ENCODE assay signal across 19 mouse cellular contexts in the genomic region with DNA sequence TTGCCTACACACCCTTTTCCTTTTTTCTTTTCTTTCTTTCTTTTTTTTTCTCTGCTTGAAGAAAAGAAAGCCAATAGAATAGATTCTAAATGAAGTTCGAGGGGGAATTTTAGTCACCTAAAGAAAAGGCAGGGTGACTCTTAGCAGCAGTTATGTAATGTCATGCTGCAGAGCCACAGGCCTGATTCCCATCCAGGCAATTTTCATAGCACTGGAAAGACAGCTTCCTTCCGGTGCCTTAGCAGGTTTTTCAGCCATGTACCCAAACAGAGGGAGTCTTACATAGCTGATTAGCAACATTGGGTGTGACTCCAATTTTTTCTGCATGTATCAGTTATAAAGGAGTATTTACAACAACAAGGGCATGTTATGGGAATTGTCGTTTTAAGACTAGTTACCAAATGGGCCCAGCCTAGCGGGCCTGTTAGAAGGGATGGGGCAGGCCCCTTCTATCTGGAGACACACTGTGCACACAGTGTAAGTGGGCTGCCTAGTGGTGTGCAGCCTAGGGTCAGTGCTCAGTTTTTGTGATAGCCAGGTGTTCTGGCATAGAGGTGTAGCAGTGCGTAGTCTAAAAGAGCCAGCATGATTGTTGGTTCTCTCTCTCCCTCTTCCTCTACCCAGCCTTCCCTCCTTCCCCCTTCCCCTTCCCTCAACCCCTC. TPM values are rescaled to one million over a fixed set of nuclear protein-coding genes. Genes with fewer than 3 reads are reported as not detected.
DNase-seq lines count a peak whose midpoint lies in the region; ATAC-seq and TF ChIP-seq lines count a peak whose summit lies in the region.
"Had no signal": no experiment of that assay in that cellular context is flagged by ENCODE, and none has a peak within 500 bp of the region (broad histone marks: within the 10 kb centered on the region; RNA-seq: fewer than 3 reads in every experiment).

No protein-coding gene starts in this region.

- H3K9me3 ChIP-seq in hindbrain, embryonic 13.5 days, result no peaks in the 10 kb centered on the region
- no peaks in the 10 kb centered on the region for H3K9me3 ChIP-seq in hindbrain, embryonic 14.5 days (ENCODE audit: control insufficient read depth, low read length)
- no peaks in the 10 kb centered on the region for H3K9me3 ChIP-seq in limb, embryonic 15.5 days
- no peaks in the 10 kb centered on the region for H3K9me3 ChIP-seq in limb, embryonic 10.5 days (replicated peaks)
- H3K9me3 ChIP-seq: G1E; liver, embryonic 13.5 days; midbrain, embryonic 13.5 days had no signal

- WGBS in hindbrain, embryonic 13.5 days, result 88% methylated on average over 5 of the region's 5 CpGs
- WGBS in hindbrain, embryonic 14.5 days, result 94% methylated on average over 5 of the region's 5 CpGs
- WGBS in limb, embryonic 15.5 days, result 77% methylated on average over 5 of the region's 5 CpGs
- WGBS in limb, embryonic 10.5 days, result 89% methylated on average over 5 of the region's 5 CpGs

- peak; percentile 56 for ATAC-seq in frontal cortex, adult (ENCODE audit: low TSS enrichment)
- ATAC-seq in hindbrain, embryonic 13.5 days (ENCODE audit: low FRiP score), result no peak
- no peak for ATAC-seq in hindbrain, embryonic 14.5 days (ENCODE audit: low FRiP score)
- ATAC-seq in limb, embryonic 15.5 days (ENCODE audit: insufficient number of reproducible peaks, low FRiP score, low TSS enrichment, low read depth), result no peak
- ATAC-seq in monocyte, adult 5-6 weeks (replicated peaks; ENCODE audit: insufficient number of reproducible peaks, low FRiP score, low TSS enrichment, poor library complexity, severe bottlenecking), result no peak
- ATAC-seq: CD4-positive, CD25-positive, alpha-beta regulatory T cell, adult 4 months; inflammation-experienced regulatory T-cells, adult 6 months; midbrain, embryonic 13.5 days had no signal

- no peak for TF ChIP-seq POLR2A in cortical plate, adult 2 months (IDR thresholded peaks at IDR 0.05; ENCODE audit: extremely low read depth, insufficient read depth, low read length)

- no peak overlapping the region for H3K27ac ChIP-seq in hindbrain, embryonic 13.5 days
- H3K27ac ChIP-seq in hindbrain, embryonic 14.5 days, result no peak overlapping the region
- H3K27ac ChIP-seq in limb, embryonic 15.5 days, result 0 out of 2 replicates have a peak overlapping the region, but pooled peaks have one; percentile 33
- H3K27ac ChIP-seq in limb, embryonic 10.5 days, result no peak overlapping the region
- peak overlapping the region; percentile 69 for H3K27ac ChIP-seq in cortical plate, adult 2 months (ENCODE audit: insufficient read depth, low read length)
- H3K27ac ChIP-seq: midbrain, embryonic 13.5 days; stomach, postnatal 0 days had no signal

- H3K9ac ChIP-seq in hindbrain, embryonic 13.5 days, result peak overlapping the region; percentile 24; the same call in 1 of the 2 replicates
- H3K9ac ChIP-seq in hindbrain, embryonic 14.5 days, result no peak overlapping the region
- no peak overlapping the region for H3K9ac ChIP-seq in limb, embryonic 15.5 days
- H3K9ac ChIP-seq: liver, embryonic 13.5 days; midbrain, embryonic 13.5 days had no signal

- peaks cover 6% of the 10 kb centered on the region for H3K36me3 ChIP-seq in hindbrain, embryonic 13.5 days
- peaks cover 6% of the 10 kb centered on the region for H3K36me3 ChIP-seq in hindbrain, embryonic 14.5 days (replicated peaks; ENCODE audit: control insufficient read depth, insufficient read depth)
- 0 out of 2 replicates have a peak, but pooled peaks cover 7% of the 10 kb centered on the region for H3K36me3 ChIP-seq in limb, embryonic 15.5 days
- H3K36me3 ChIP-seq in limb, embryonic 10.5 days, result peaks cover 24% of the 10 kb centered on the region

- DNase-seq in frontal cortex, postnatal 25 days (ENCODE audit: low spot score in 2 of 2), result no peak
- no peak for DNase-seq in hindbrain, embryonic 14.5 days (ENCODE audit: low spot score)
- no peak for DNase-seq in limb, embryonic 10.5 days (ENCODE audit: low spot score)
- DNase-seq: cerebellum, adult 11 months; cerebellum, postnatal 14 days; heart, postnatal 10 days; layer of hippocampus, postnatal 36 days; liver, embryonic 13.5 days; thymus, postnatal 25 days had no signal

- no peak overlapping the region for H3K4me3 ChIP-seq in hindbrain, embryonic 13.5 days
- H3K4me3 ChIP-seq in hindbrain, embryonic 14.5 days (replicated peaks; ENCODE audit: low read length), result no peak overlapping the region
- no peak overlapping the region for H3K4me3 ChIP-seq in limb, embryonic 15.5 days
- no peak overlapping the region for H3K4me3 ChIP-seq in limb, embryonic 10.5 days
- no peak overlapping the region for H3K4me3 ChIP-seq in cortical plate, adult 2 months (ENCODE audit: insufficient read depth, low read length)
- H3K4me3 ChIP-seq: liver, embryonic 13.5 days; midbrain, embryonic 13.5 days had no signal

- TF ChIP-seq CTCF in cortical plate, adult 2 months (IDR thresholded peaks at IDR 0.05; ENCODE audit: extremely low read depth, insufficient read depth, low read length), result no peak

- H3K4me1 ChIP-seq in hindbrain, embryonic 13.5 days (replicated peaks), result peaks cover 7% of the 10 kb centered on the region
- H3K4me1 ChIP-seq in hindbrain, embryonic 14.5 days (replicated peaks; ENCODE audit: control insufficient read depth, insufficient read depth, low read length), result 0 out of 2 replicates have a peak, but pooled peaks cover 10% of the 10 kb centered on the region
- peaks cover 14% of the 10 kb centered on the region for H3K4me1 ChIP-seq in limb, embryonic 15.5 days
- H3K4me1 ChIP-seq in limb, embryonic 10.5 days, result peaks cover 2% of the 10 kb centered on the region; the same call in 1 of the 2 replicates
- peaks cover 14% of the 10 kb centered on the region for H3K4me1 ChIP-seq in cortical plate, adult 2 months (ENCODE audit: control insufficient read depth, insufficient read depth, low read length)

- no peak overlapping the region for H3K4me2 ChIP-seq in hindbrain, embryonic 13.5 days
- H3K4me2 ChIP-seq in hindbrain, embryonic 14.5 days (replicated peaks), result no peak overlapping the region
- no peak overlapping the region for H3K4me2 ChIP-seq in limb, embryonic 15.5 days
- H3K4me2 ChIP-seq: liver, embryonic 13.5 days; midbrain, embryonic 13.5 days had no signal

- no peaks in the 10 kb centered on the region for H3K27me3 ChIP-seq in hindbrain, embryonic 13.5 days
- H3K27me3 ChIP-seq in hindbrain, embryonic 14.5 days (ENCODE audit: control insufficient read depth, insufficient read depth, low read length), result no peaks in the 10 kb centered on the region
- H3K27me3 ChIP-seq in limb, embryonic 15.5 days, result no peaks in the 10 kb centered on the region
- H3K27me3 ChIP-seq in limb, embryonic 10.5 days (ENCODE audit: low read depth, poor library complexity, severe bottlenecking), result no peaks in the 10 kb centered on the region
- H3K27me3 ChIP-seq: liver, embryonic 13.5 days; midbrain, embryonic 13.5 days had no signal

RNA-seq across cellular contexts. Expression of a gene that starts 45.5 kb away (rescaled TPM):
- 110 and 119 TPM in 2 replicates for polyA plus RNA-seq in hindbrain, embryonic 13.5 days (2015; fragmentation: Nextera tagmentation; extraction: Ambion mirVana)
- polyA plus RNA-seq in hindbrain, embryonic 14.5 days (2014; fragmentation: Nextera tagmentation; extraction: Ambion mirVana), result 107 and 117 TPM in 2 replicates
- polyA plus RNA-seq in limb, embryonic 15.5 days (2015; fragmentation: Nextera tagmentation; extraction: Ambion mirVana), result 119 and 151 TPM in 2 replicates
- polyA plus RNA-seq in limb, embryonic 10.5 days (2016; fragmentation: Nextera tagmentation; extraction: Ambion mirVana), result 191 and 204 TPM in 2 replicates
- 143 and 146 TPM in 2 replicates for polyA plus RNA-seq in cortical plate, adult 2 months (2012; rRNA removed)
- total RNA-seq in monocyte, adult 5-6 weeks (2017), result 35.5 to 40.2 TPM (median 39.7 TPM) in 3 replicates

RNA-seq across cellular contexts. Expression of a gene that starts 46.3 kb away (rescaled TPM):
- 2.8 and 3.2 TPM in 2 replicates for polyA plus RNA-seq in hindbrain, embryonic 13.5 days (2015; fragmentation: Nextera tagmentation; extraction: Ambion mirVana)
- 3.0 and 3.3 TPM in 2 replicates for polyA plus RNA-seq in hindbrain, embryonic 14.5 days (2014; fragmentation: Nextera tagmentation; extraction: Ambion mirVana)
- polyA plus RNA-seq in limb, embryonic 15.5 days (2015; fragmentation: Nextera tagmentation; extraction: Ambion mirVana), result 9.0 and 9.9 TPM in 2 replicates
- polyA plus RNA-seq in limb, embryonic 10.5 days (2016; fragmentation: Nextera tagmentation; extraction: Ambion mirVana), result 12.2 and 13.8 TPM in 2 replicates
- polyA plus RNA-seq in cortical plate, adult 2 months (2012; rRNA removed), result 0.69 and 0.74 TPM in 2 replicates
- total RNA-seq in monocyte, adult 5-6 weeks (2017), result 2.3 to 4.2 TPM (median 3.8 TPM) in 3 replicates

RNA-seq across cellular contexts. Expression of a gene that starts 58.8 kb away (rescaled TPM):
- 37.5 and 38.7 TPM in 2 replicates for polyA plus RNA-seq in hindbrain, embryonic 13.5 days (2015; fragmentation: Nextera tagmentation; extraction: Ambion mirVana)
- polyA plus RNA-seq in hindbrain, embryonic 14.5 days (2014; fragmentation: Nextera tagmentation; extraction: Ambion mirVana), result 42.1 and 45.1 TPM in 2 replicates
- 40.3 and 41.3 TPM in 2 replicates for polyA plus RNA-seq in limb, embryonic 15.5 days (2015; fragmentation: Nextera tagmentation; extraction: Ambion mirVana)
- polyA plus RNA-seq in limb, embryonic 10.5 days (2016; fragmentation: Nextera tagmentation; extraction: Ambion mirVana), result 17.3 and 20.4 TPM in 2 replicates
- polyA plus RNA-seq in cortical plate, adult 2 months (2012; rRNA removed), result 209 and 210 TPM in 2 replicates
- total RNA-seq in monocyte, adult 5-6 weeks (2017), result 811 to 879 TPM (median 868 TPM) in 3 replicates

Comparison
In these comparisons a context has a peak if more than half of its experiments do, and no peak if none do; other contexts are left out.
1. H3K27ac ChIP-seq: peak in limb, embryonic 15.5 days (single experiment) and cortical plate, adult 2 months (single experiment); none in hindbrain, embryonic 13.5 days (single experiment), hindbrain, embryonic 14.5 days (single experiment) and limb, embryonic 10.5 days (single experiment).